Mouse (Mus musculus) layer of hippocampus, postnatal 25 days (tissue): ENCODE results near the gene Hnf4a. TPM values are rescaled to one million over a fixed set of nuclear protein-coding genes. Genes with fewer than 3 reads are reported as not detected.

Experiments
- DNase-seq, 2 experiments: peaks; one replicate each; pipeline ENCODE4 v3.0.0; 2022; ENCODE audit warnings: mixed read lengths in 2 of 2, low spot score in 1 of 2; ENCODE audit errors: extremely low spot score in 1 of 2
- total RNA-seq, 2 experiments: library from RNA; stranded (reverse); gene quantifications; 2 replicates each; pipeline ENCODE4 v1.2.3; 2021

Hnf4a gene
- total RNA-seq, 2 experiments from 2014 or later: not detected

DNA sequence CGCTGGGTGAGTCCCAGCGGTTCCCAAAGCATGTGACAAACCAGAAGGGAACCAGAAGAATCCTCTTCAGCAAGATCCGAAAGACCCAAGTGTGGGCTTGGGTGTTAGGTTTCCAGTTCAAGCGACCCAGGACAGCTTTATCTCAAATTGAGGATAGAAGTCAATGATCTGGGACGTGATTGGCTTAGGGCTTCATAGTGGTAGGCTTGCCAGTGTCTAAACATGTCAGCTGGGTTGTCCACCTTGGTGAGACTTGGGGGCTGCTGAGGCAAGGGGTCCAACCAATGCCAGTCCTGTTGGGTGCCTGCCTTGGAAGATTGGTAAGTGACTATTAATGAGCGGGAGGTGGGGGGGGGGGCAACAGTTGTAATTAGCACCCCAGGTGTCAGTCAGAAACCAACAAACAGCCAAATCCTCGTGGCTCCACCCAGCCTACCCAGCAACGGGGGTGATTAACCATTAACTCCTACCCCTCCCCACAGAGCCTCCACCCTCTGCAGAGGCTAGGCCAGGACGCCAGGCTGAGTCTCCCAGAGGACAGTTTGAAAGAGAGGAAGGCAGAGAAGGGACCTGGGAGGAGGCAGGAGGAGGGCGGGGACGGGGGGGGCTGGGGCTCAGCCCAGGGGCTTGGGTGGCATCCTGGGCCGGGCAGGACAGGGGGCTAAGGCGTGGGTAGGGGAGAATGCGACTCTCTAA is 40.2 kb downstream of the Hnf4a start:
- DNase-seq: no peak

DNA sequence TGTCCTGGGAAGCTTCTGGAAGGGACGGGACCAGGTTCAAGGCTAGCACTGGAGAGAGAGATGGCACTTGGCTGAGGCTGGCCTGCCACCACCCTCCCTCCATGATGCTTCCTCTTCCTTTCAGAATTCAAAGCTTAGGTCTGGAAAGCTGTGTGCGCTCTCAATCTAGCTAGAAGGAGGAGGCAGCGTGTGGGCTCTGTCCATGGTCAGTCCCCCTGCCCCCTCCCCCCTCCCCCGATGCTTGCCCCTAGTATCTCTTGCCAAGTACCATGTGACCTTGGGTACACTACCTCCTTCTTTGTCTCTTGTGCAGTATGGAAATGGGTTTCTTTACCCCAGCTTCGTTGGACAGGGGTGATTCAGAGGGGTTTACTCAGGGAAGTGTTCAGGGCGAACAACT is 42.2 kb downstream of the Hnf4a start:
- no peak for DNase-seq

- no peak for DNase-seq
Observed at GRCm38 (mm10) chr2:163549786-163550185, 43.2 kb downstream of the Hnf4a start.

- DNase-seq: no peak
Observed at GRCm38 (mm10) chr2:163552518-163552929, 45.9 kb downstream of the Hnf4a start.

DNA sequence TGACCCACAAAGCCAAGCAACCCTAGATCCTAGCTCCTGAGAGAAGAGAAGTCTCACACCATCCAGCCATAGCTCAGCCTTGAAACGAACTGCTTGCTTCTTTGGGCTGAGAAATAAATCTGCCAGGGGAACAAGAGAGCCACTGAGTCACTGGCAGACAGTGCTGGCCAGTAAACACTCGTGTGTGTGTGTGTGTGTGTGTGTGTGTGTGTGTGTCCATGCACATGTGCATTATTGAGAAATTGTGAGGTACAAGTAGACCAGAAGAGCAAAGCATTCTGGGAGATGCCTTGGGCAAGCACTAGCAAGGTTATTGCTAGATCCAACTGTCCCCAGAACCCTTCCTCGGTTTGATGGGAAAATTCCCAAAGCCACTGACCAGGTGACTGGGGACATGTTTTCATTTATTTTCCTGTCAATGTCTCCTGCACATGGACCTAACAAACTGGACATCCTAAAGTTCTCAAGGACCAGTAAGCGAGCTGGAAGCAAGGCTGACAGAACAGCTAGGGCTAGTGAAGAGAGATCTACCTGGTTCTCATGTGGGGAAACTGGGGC is 47.9 kb downstream of the Hnf4a start:
- DNase-seq: no peak

GRCm38 (mm10) chr2:163554996-163555395 is 48.4 kb downstream of the Hnf4a start:
- no peak for DNase-seq

DNA sequence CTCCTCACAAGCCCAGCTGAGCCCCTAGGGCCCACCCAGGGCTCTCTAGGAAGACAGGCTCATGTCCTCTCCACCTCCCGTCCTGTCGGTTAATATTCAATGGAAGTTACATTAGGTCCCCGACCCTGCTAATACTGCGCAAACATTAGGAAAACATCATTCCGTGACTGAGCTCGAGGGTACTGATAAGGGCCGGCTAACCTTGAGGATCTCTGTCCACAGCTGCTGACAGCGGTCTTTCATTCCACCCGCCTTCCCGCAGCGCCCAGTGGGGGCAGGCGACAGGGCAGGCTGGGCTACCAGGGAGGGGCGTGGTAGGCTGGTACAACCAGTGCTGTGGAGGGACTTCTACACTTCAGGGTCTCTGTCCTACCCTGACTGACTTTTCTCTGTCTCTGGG is 48.8 kb downstream of the Hnf4a start:
- no peak for DNase-seq

DNA sequence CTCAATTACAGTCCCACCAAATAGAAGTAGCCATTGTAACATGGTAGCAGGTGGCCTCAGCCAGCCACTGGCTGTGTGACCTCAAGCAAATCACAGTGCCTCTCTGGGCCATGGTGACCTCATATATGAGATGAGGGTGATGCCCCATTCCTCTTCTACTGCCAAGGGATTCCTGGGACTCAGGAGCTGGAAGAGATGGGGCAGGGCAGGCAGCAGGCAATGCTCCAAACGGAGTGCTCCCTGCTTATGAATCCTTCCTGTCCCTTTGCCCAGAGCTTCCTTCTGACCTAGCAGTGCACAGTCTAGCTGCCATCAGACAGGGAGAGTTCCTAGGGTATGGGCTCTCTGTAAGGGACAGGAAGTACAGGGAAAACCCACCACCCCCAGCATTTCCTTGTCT is 51.9 kb downstream of the Hnf4a start:
- no peak for DNase-seq

DNA sequence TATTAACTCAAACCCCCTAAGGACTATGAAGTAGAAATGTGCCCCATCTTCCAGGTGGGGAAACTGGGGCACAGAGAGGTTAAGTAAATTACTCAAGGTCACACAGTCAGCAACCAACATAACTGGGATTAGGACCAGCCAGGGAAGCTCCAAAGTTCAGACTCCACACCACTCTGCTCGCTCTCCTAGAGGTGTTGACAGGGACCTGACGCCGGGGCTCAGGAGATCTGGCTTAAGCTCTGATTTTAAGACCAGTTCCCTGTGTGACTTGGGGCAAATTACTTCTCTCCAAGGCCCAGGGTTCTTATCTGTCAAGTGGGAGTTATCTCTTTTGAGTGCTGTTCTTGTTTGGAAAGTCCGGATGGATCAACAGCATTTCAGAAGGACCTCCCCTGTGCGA is 52.6 kb downstream of the Hnf4a start:
- no peak for DNase-seq

DNA sequence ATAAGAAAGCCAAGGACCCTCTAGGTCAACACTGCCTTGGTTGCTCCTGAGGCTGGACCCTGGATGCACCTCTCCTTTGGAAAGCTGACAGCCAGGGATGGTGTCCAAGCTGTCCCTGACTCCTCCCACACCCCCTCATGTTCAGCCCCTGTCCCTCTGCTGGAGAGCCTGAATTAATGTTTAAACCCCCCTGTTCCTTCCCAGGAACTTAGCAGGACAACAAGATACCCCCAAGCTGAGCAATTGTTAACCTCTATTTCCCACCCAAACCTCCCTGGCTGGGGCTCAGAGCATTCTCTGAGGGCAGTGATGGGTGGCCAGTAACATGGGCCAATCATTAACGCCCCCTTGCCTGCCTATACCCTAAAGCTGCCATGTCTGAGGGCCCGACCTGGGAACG is 53.6 kb downstream of the Hnf4a start:
- DNase-seq: no peak

DNA sequence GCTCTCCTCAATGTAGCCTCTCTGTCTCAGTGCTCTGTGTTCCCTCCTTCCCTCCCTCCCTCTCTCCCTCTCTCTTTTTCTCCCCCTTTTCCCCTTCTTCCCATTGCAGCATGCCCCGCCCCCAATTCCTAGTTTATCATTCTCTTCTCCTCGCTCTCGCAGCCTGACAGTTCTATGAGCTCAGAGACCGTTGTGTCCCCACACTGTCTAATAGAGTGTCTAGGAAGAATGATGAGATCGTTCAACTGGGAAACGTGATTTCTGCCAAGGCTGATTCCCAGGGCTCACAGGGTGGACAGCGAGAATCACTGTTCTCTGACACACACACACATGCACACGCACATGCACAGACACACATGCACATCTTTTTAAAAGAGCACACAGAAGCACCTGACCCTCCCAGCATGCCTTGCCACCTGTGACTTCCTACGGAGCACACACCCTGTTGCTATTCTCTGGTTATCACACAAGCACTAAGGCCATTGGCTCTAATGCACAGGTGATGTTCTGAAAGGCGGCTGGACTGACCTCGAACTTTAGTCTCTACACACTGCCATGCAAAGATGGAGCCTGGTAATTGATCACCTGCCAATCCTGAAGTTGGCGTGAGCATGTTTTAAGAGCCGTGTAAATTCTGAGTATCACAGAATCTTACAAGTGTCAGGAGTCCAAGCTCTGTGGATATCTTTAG is 54.8 kb downstream of the Hnf4a start:
- no peak for DNase-seq

GRCm38 (mm10) chr2:163564646-163565045 is 58.0 kb downstream of the Hnf4a start:
- DNase-seq: no peak

DNA sequence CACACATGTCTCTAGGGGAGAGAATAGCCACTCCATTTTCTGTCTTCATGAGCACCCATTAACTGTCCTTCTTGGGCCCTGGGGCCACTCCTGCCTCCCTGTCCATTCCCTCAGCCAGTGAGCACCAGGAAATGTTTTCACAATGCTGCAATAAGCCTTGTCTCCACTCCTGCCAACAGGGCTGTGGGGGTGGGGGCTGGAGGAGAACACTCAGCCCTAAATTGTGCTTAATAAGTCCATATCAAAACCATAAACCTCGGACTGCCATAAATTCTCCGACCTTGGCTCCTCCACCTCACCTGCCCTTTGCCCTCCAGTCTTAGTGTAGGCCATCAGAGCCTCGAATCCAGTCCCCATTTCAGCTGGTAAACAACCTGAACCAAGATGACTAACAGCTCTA is 67.7 kb downstream of the Hnf4a start:
- no peak for DNase-seq

DNA sequence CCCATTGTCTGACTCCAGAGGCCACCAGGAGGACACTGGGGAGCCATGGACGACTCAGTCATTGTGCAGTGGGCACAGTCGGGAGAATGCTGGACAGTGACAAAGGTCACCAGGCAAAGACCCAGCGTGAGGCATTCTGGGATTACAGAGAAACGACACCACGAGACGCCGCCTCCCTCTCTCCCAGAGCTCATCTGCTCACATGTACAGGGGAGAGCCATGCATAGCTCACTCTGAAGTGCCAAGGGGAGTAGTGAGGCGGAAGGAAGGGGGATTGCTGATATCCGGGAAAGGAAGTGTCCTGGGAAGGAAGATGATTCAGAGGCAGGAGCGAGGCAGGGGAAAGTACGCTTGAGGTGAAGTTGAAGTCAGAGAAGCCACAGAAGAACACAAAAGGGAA is 68.6 kb downstream of the Hnf4a start:
- DNase-seq: no peak

GRCm38 (mm10) chr2:163577986-163578385 is 71.4 kb downstream of the Hnf4a start:
- DNase-seq: no peak

GRCm38 (mm10) chr2:163580069-163580945 is 73.7 kb downstream of the Hnf4a start:
- DNase-seq: no peak

DNA sequence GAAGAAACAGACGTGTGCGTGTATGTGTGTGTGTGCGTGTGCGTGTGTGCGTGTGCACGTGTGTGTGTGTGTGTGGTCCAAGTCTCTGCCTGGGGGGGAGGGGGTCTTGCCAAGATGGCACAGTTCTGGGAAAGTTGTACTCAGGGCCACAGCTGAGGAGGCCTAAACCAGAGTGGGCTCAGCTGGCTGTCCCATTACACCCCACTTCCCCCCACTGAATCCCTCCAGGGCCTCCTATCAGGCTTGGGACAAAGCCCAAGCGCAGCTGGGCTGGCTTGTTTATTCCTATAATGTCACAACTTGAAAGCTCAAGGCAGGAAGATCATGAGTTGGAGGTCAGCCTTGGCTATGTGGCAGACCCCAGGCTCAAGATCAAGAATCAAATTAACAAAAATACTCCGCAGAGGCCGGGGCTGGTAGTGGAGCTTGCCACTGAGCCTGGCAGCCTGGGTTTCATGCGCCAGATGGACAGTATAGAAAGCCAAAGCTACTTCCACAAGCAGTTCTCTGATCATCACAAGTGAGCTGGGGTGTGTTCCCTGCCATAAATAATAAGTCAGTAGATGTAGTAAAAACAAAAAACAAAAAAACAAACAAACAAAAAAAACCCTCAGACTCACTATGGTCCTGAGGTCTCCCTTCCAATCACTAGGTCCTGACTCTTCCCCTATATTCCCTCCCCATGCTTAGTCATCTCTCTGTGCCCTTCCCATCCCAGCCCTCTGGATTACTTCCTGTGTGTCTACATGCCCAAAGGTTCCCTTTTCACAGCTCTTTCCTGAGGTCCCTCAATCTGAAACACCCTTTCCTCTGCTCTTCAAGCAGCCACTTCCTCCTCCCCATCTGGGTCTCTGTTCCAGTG is 76.8 kb downstream of the Hnf4a start:
- DNase-seq: no peak

DNA sequence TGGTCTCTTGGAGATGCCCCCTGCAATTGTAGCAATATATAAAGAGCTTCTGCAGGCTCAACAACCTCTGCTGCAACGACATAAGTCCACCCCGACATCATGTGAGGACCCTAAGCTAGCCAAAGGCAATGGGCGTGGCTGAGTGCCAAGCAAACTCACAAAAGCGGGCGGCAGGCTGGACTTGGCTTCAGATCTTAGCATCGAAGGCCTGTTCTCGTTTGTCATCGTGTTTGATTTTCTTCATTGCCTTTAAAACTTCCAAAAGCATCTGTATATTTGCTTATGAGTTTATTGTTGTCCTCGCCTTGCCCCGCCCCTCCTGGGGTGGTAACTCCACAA is 77.4 kb downstream of the Hnf4a start:
- no peak for DNase-seq

- peak in 1 of 2 experiments; percentile 48 for DNase-seq
Observed at GRCm38 (mm10) chr2:163586384-163587261, 80.0 kb downstream of the Hnf4a start.
